Mouse (Mus musculus) myocyte (in vitro differentiated cells): Measurements from ENCODE around the gene Nacc1.

ENCODE experiments used
- E2F4 ChIP-seq: IDR thresholded peaks from one replicate; pipeline ENCODE4 v1.6.1; 2011; ENCODE audit warnings: mild to moderate bottlenecking, control low read depth, moderate library complexity; ENCODE audit not compliant: insufficient read depth
- MAX ChIP-seq: IDR thresholded peaks from one replicate; pipeline ENCODE4 v1.6.1; 2011; ENCODE audit warnings: low read depth, mild to moderate bottlenecking, control low read depth
- MYOD1 ChIP-seq, 3 experiments: IDR thresholded peaks; one replicate each; pipeline ENCODE4 v1.6.1; 2011; ENCODE audit warnings: control low read depth in 2 of 3, low read depth in 2 of 3, mild to moderate bottlenecking in 2 of 3, moderate library complexity in 1 of 3; ENCODE audit not compliant: insufficient read length in 2 of 3, control insufficient read depth in 1 of 3
- MYOG ChIP-seq, 3 experiments: IDR thresholded peaks; one replicate each; pipeline ENCODE4 v1.6.1; 2011; ENCODE audit warnings: control low read depth in 2 of 3, low read depth in 2 of 3, mild to moderate bottlenecking in 2 of 3; ENCODE audit not compliant: insufficient read length in 2 of 3, control insufficient read depth in 1 of 3, insufficient read depth in 1 of 3
- POLR2A ChIP-seq: IDR thresholded peaks from one replicate; pipeline ENCODE4 v1.6.1; 2011; ENCODE audit warnings: low read depth, mild to moderate bottlenecking, control low read depth, moderate library complexity; ENCODE audit not compliant: insufficient read length
- POLR2AphosphoS2 ChIP-seq: IDR thresholded peaks from one replicate; pipeline ENCODE4 v1.6.1; 2011; ENCODE audit warnings: low read depth, control low read depth; ENCODE audit not compliant: insufficient read length
- USF1 ChIP-seq: IDR thresholded peaks from one replicate; pipeline ENCODE4 v1.6.1; 2011; ENCODE audit warnings: low read depth, mild to moderate bottlenecking, control low read depth, moderate library complexity

- TF ChIP-seq POLR2A (peak; percentile 74), E2F4 (peak; percentile 11), MYOG (IDR thresholded peaks at IDR 0.05; ENCODE audit: control insufficient read depth in 1 of 3, insufficient read depth in 1 of 3, insufficient read length in 2 of 3, low read depth in 2 of 3) (peak in 1 of 3 experiments; percentile 35), MAX (no peak), POLR2AphosphoS2 (peak; percentile 55), USF1 (no peak), MYOD1 (IDR thresholded peaks at IDR 0.05; ENCODE audit: control insufficient read depth in 1 of 3, insufficient read length in 2 of 3, low read depth in 2 of 3) (peak in 1 of 3 experiments; percentile 21)
Observed at GRCm38 (mm10) chr8:84639162-84640009, 48.3 kb downstream of the Nacc1 start.
